Mouse (Mus musculus) lung, adult 2 months (tissue): ENCODE data around the gene Mrgprd. TPM values are rescaled to one million over a fixed set of nuclear protein-coding genes. Genes with fewer than 3 reads are reported as not detected.

Source experiments
- DNase-seq: peaks from one replicate; pipeline ENCODE4 v3.0.0; 2022
- H3K4me1 ChIP-seq: fragments of 200-500 bp; 2 replicates; pipeline ENCODE4 v1.6.1; 2011; ENCODE audit warnings: low read length; ENCODE audit not compliant: control insufficient read depth, insufficient read depth
- H3K4me3 ChIP-seq: fragments of 200-500 bp; replicated peaks from 2 replicates; pipeline ENCODE3; 2011; ENCODE audit warnings: low read depth, mild to moderate bottlenecking, control low read depth, low read length; ENCODE audit errors: extremely low read depth
- CTCF ChIP-seq: fragments of 200-500 bp; IDR thresholded peaks from 2 replicates; pipeline ENCODE4 v1.5.1; 2011; ENCODE audit warnings: mild to moderate bottlenecking, low read length, control low read depth; ENCODE audit not compliant: insufficient read depth
- POLR2A ChIP-seq: fragments of 200-500 bp; IDR thresholded peaks from 2 replicates; pipeline ENCODE4 v1.6.1; 2011; ENCODE audit warnings: low read depth, mild to moderate bottlenecking, control low read depth, low read length, borderline replicate concordance; ENCODE audit errors: extremely low read depth
- WGBS: fragments of 180-500 bp; shearing (Covaris S2); methylation state at CpG from one replicate; pipeline ENCODE4 v1.1.7; 2018; 5-methylcytosine and 5-hydroxymethylcytosine counted together
- polyA plus RNA-seq: library from polyadenylated mRNA; depleted of rRNA; stranded (reverse); fragments of >200 nt; gene quantifications from 2 replicates; pipeline ENCODE4 v1.2.3, GENCODE M21; 2012; rRNA removed

Gene Mrgprd
- polyA plus RNA-seq, 1 experiment = not detected

GRCm38 (mm10) chr7:145335616-145336332 is 21.1 kb downstream of the Mrgprd start:
- H3K4me3 ChIP-seq = no peak overlapping the region
- TF ChIP-seq POLR2A (no peak), CTCF (no peak)
- DNase-seq = no peak
- 83% methylated on average over 3 of the region's 3 CpGs for whole genome bisulfite sequencing
- H3K4me1 ChIP-seq = no peaks in the 10 kb centered on the region

- H3K4me1 ChIP-seq = no peaks in the 10 kb centered on the region
- WGBS = 62% methylated on average over 2 of the region's 2 CpGs
- DNase-seq = no peak
- H3K4me3 ChIP-seq = no peak overlapping the region
- TF ChIP-seq POLR2A (no peak), CTCF (no peak)
These were observed 23.3 kb downstream of the Mrgprd start for GRCm38 (mm10) chr7:145337889-145338288.

GRCm38 (mm10) chr7:145340248-145340904 is 25.7 kb downstream of the Mrgprd start:
- H3K4me1 ChIP-seq = no peaks in the 10 kb centered on the region
- no peak overlapping the region for H3K4me3 ChIP-seq
- WGBS = 82% methylated on average over 5 of the region's 5 CpGs
- TF ChIP-seq CTCF = no peak
- TF ChIP-seq POLR2A = no peak
- DNase-seq = no peak

Other genes with a start within 250 kb of the Mrgprd start
- gene 1810010D01Rik, start 106.7 kb upstream of the Mrgprd start, polyA plus RNA-seq = 5.6 and 8.4 TPM in 2 replicates
- gene Tpcn2, start 30.8 kb upstream of the Mrgprd start, polyA plus RNA-seq = 31.5 and 40.9 TPM in 2 replicates
- gene Mrgprf, start 14.0 kb upstream of the Mrgprd start, polyA plus RNA-seq = 14.3 and 16.2 TPM in 2 replicates